Mouse (Mus musculus) kidney, adult 8-10 months (tissue): Measurements from ENCODE around the gene Atn1.

Source experiments
- DNase-seq, 2 experiments: peaks; one replicate each; pipeline ENCODE4 v3.0.0; 2022

Atn1 gene

GRCm38 (mm10) chr6:124740211-124740887, 16.0 kb downstream of the Atn1 start:
- no peak for DNase-seq

GRCm38 (mm10) chr6:124739231-124739796, 17.0 kb downstream of the Atn1 start:
- DNase-seq: no peak

- peak; percentile 92 to 96 for DNase-seq
These were observed 17.8 kb downstream of the Atn1 start, which contains the start of gene Ptpn6 for GRCm38 (mm10) chr6:124738511-124739023. Gene Ptpn6 (minus strand): TSS chr6:124738714.

- no peak for DNase-seq
These were observed 19.3 kb downstream of the Atn1 start for GRCm38 (mm10) chr6:124737040-124737439.

GRCm38 (mm10) chr6:124734417-124734816, 21.9 kb downstream of the Atn1 start:
- no peak for DNase-seq

- no peak for DNase-seq
These were observed 23.6 kb downstream of the Atn1 start for GRCm38 (mm10) chr6:124732476-124733370.

GRCm38 (mm10) chr6:124731038-124731437, 25.3 kb downstream of the Atn1 start:
- DNase-seq: no peak

- DNase-seq: no peak
These were observed 26.2 kb downstream of the Atn1 start for GRCm38 (mm10) chr6:124729850-124730705.

- DNase-seq: no peak
These were observed 27.7 kb downstream of the Atn1 start for GRCm38 (mm10) chr6:124728621-124729020.

- DNase-seq: no peak
These were observed 31.9 kb downstream of the Atn1 start for GRCm38 (mm10) chr6:124724472-124724871.

- no peak for DNase-seq
These were observed 32.8 kb downstream of the Atn1 start for GRCm38 (mm10) chr6:124723541-124723940.

GRCm38 (mm10) chr6:124722876-124723473, 33.3 kb downstream of the Atn1 start:
- no peak for DNase-seq

- no peak for DNase-seq
These were observed 35.4 kb downstream of the Atn1 start for GRCm38 (mm10) chr6:124720904-124721303.

- DNase-seq: no peak
These were observed 36.9 kb downstream of the Atn1 start for GRCm38 (mm10) chr6:124719354-124719978.

- DNase-seq: peak; percentile 55 to 68
These were observed 37.6 kb downstream of the Atn1 start for GRCm38 (mm10) chr6:124718703-124719102.

GRCm38 (mm10) chr6:124717968-124718367, 38.4 kb downstream of the Atn1 start:
- DNase-seq: no peak

- peak in 1 of 2 experiments; percentile 61 for DNase-seq
These were observed 39.3 kb downstream of the Atn1 start for GRCm38 (mm10) chr6:124716864-124717490.

GRCm38 (mm10) chr6:124712918-124713317, 43.4 kb downstream of the Atn1 start:
- DNase-seq: no peak

- peak; percentile 98 for DNase-seq
These were observed 44.2 kb downstream of the Atn1 start, which contains the start of the genes Emg1 and Phb2 for GRCm38 (mm10) chr6:124711824-124712782. Gene Emg1 (minus strand): TSS chr6:124712178. Gene Phb2 (plus strand): TSS chr6:124712336.
